Mouse (Mus musculus): ENCODE measurements at regions not wholly inside any gene's neighbourhood (a gene's known extent, or its start where the extent isn't known, plus 50 kb on each side); places are given as distances from the start of the nearest gene placed in this dataset.

DNA sequence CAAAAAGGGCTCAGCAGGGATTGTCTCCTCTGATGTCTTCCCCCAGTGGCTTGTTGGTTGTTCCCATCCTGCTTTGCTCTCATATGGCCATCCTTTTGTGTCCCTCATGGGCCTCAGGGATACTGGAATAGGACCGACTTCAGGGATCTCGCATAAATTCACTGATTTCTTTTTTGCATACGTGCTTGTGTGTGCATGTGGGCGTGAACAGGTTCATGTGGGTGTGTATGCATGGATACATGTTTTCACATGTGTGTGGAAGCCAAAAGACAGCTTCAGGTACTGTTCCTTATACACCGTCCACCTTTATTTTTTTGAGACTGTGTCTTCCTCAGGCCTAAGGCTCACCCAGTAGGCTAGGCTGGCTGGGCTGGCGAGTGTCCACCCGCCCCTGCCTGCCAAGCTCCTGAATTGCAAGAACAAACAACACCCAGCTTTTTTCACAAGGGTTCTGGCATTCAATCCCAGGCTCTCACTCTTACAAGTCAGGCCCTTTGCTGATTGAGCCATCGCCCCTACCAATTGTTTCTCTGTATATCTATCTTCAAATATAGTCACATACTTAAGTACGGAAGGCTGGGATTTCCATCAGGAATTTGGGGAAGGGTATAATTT lies 127.0 kb upstream of the Hmgn3 start:
- peak; percentile 66 for DNase-seq

DNA sequence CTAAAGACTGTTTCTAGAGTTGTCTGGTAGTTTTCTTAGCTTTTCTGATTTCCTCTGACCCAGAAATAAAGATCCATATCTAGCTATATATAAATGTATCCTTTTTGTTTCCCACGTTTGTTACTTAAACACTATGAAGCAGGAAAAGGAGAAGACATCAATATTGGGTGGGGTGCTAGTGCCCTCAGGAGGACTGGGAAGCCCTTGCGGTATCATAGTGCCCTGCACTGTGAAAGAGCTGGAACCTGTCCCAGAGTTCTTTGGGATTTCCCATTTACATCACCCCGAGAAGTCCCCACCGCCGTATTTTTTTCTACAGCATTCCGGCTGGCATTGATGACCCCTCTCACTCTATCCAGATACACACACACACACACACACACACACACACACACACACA lies 119.3 kb upstream of the Hmgn3 start:
- DNase-seq, result peak; percentile 51

DNA sequence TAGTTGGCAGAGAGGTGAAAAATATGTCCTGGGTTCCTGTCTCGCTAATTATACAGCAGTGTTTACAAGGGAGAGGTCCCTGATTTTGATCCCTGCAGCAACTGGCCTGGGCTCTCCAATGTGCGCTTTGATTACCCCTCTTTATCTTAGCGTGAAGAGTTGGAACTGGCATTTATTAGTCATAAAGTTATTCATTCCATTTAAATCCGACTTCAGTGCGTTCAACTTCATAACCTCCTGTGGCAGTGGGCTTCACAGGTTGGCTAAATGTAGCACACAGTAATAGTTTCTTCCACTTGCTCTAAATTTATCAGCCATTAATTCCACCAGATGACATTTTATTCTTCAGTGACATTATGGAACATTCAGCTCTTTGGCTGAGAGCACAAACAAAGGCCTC lies 113.0 kb upstream of the Hmgn3 start:
- no peak for DNase-seq

DNA sequence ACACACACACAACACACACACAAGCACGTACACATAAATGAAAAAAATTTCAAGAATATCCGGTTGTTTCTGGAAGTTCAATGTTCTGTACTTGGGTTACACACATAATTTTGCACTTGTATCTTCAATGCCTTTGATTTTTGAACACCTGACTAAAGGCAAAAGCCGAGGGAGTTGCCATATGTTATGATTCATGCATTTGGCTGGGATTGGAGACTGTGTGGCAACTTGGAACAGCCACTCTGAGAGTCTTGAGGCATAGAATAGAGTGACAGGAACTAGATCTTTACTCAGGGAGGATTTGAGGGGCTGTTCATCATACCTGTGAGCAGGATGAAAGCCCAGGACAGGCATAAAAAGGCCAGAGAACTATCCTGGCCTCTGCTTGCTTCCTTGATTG lies 112.5 kb upstream of the Hmgn3 start:
- DNase-seq, result no peak

GRCm38 (mm10) chr9:83258476-83258875 lies 112.0 kb upstream of the Hmgn3 start:
- DNase-seq, result no peak

GRCm38 (mm10) chr9:83254356-83254755 lies 107.9 kb upstream of the Hmgn3 start:
- DNase-seq, result no peak

DNA sequence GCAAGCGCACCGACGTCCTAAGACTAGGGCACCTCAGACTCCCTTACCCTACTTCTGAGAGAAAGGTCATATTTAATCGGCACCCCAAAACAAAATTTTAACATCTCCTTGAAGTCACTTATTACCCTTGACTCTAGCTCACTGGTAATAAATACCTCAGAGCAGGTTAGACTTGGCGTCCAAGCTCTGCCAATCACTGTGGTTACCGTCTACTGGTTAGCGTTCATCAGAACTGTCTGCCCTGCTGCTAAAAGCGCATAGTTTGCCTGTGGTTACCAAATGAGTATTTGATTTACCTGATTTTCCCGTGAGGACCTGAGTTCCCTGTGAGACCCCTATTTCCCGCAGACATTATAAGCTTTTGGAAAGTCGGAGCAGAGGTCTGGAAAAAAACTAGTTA lies 107.3 kb upstream of the Hmgn3 start:
- no peak for DNase-seq

- no peak for DNase-seq
Observed at GRCm38 (mm10) chr9:83251793-83252192, 105.3 kb upstream of the Hmgn3 start.

DNA sequence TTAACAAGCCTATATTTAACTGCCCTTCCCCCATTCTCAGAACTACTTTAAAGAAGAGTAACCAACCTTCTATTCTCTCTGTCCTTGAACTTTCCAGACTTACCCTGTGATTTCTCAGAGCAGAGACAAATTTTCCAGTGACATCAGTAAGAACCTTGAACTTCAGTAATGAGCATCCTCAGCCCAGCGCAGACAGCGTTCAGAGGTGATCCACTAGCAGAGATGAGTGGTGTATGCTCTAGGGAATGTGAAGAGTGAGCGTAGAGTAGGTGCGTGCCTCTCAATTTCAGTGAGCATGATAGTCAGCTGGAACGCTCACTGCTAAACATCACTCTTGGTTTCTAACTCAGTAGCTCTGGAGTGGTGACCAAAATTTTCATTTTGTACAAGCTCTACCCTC lies 103.4 kb upstream of the Hmgn3 start:
- DNase-seq, result peak; percentile 52

- no peak for DNase-seq
Observed at GRCm38 (mm10) chr9:83248164-83248730, 101.8 kb upstream of the Hmgn3 start.

GRCm38 (mm10) chr9:83247066-83247668 lies 100.7 kb upstream of the Hmgn3 start:
- peak; percentile 42 for DNase-seq

DNA sequence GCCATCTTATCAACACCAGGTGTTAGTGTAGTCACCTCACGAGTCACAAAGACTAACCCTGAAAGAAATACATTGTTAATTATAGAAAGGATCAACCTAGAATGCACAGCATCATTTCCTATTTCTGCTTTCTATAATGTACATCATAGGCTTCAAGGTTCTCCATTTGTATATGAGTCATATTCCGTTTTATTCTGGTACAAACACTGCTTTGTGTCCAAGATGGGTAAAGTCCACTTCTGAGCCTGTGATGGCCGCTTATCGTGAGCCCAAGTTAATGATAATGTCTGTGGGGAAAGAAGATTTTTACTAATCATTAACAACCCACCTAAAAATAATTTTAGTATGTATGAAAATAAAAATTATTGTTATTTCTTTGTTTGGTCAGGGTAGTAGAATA lies 94.6 kb upstream of the Hmgn3 start:
- no peak for DNase-seq

- no peak for DNase-seq
Observed at GRCm38 (mm10) chr9:83239097-83239496, 92.6 kb upstream of the Hmgn3 start.

GRCm38 (mm10) chr9:83221866-83222265 lies 75.4 kb upstream of the Hmgn3 start:
- peak; percentile 37 for DNase-seq

DNA sequence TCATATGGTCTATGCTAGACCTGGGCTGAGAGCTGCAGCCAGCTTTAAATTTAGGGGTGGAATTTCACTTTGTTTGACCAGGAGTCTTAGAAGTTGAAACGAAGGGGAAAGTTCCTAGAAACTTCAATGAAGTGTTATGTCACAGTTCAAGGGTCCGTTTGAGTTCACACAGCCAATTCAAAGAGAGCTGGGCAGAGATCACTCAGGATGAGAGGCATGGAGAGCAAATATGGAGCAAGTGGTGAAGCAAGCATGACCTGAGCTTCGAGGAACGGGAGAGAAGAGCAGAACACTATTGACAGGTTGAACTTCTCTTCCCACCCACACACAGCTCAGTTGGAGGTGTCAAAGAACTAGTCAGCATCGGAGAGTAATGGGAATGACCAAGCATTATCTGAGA lies 56.1 kb upstream of the Hmgn3 start:
- no peak for DNase-seq

- no peak for DNase-seq
Observed at GRCm38 (mm10) chr9:83199771-83200170, 53.3 kb upstream of the Hmgn3 start.

- peak; percentile 44 for DNase-seq
Observed at GRCm38 (mm10) chr9:83199176-83199575, 52.7 kb upstream of the Hmgn3 start.

GRCm38 (mm10) chr9:83197013-83197412 lies 50.5 kb upstream of the Hmgn3 start:
- DNase-seq, result no peak

Measured in adrenal gland, postnatal 14 days (tissue).